Mouse (Mus musculus) ES-E14 (cell line): ENCODE results near the gene Cdnf. TPM values are rescaled to one million over a fixed set of nuclear protein-coding genes. Genes with fewer than 3 reads are reported as not detected.

ENCODE experiments used
- DNase-seq: peaks from one replicate; pipeline ENCODE4 v3.0.0-alpha.2; 2013; ENCODE audit warnings: low read depth, low spot score
- H3K27ac ChIP-seq: 2 replicates; pipeline ENCODE4 v1.5.1; 2012; ENCODE audit warnings: low read depth, mild to moderate bottlenecking, low read length, moderate library complexity, mixed read lengths; ENCODE audit not compliant: poor library complexity, insufficient read depth, severe bottlenecking
- H3K36me3 ChIP-seq: 2 replicates; pipeline ENCODE4 v1.6.1; 2012; ENCODE audit warnings: mild to moderate bottlenecking, low read length, moderate library complexity, mixed read lengths; ENCODE audit not compliant: control insufficient read depth, poor library complexity, insufficient read depth, severe bottlenecking
- H3K4me1 ChIP-seq, 2 experiments: fragments of 150-350 bp in 1 of 2; sonication (generic) in 1 of 2; 2 replicates each; pipeline ENCODE4 v1.6.1; 2012; ENCODE audit warnings: low read length in 2 of 2, mild to moderate bottlenecking in 1 of 2, mixed read lengths in 1 of 2; ENCODE audit not compliant: control insufficient read depth in 2 of 2, insufficient read depth in 2 of 2, poor library complexity in 1 of 2
- H3K4me3 ChIP-seq, 2 experiments: fragments of 150-350 bp in 1 of 2; sonication (generic) in 1 of 2; 2 replicates each; pipeline ENCODE4 v1.5.1; 2012; ENCODE audit warnings: low read length in 2 of 2, low read depth in 1 of 2, mild to moderate bottlenecking in 1 of 2, mixed read lengths in 1 of 2; ENCODE audit not compliant: insufficient read depth in 1 of 2, poor library complexity in 1 of 2, severe bottlenecking in 1 of 2
- H3K9ac ChIP-seq: 2 replicates; pipeline ENCODE4 v1.6.1; 2012; ENCODE audit warnings: low read depth, mild to moderate bottlenecking, low read length, mixed read lengths; ENCODE audit not compliant: poor library complexity, insufficient read depth, severe bottlenecking
- H3K9me3 ChIP-seq: fragments of 150-350 bp; sonication (generic); 2 replicates; pipeline ENCODE4 v1.6.1; 2012; ENCODE audit warnings: low read depth, mild to moderate bottlenecking, low read length; ENCODE audit not compliant: control insufficient read depth, insufficient read depth
- CHD2 ChIP-seq: IDR thresholded peaks from 2 replicates; pipeline ENCODE4 v1.6.1; 2014; ENCODE audit warnings: mild to moderate bottlenecking, low read depth, low read length, inconsistent platforms
- HCFC1 ChIP-seq: IDR thresholded peaks from 2 replicates; pipeline ENCODE4 v1.6.1; 2012; ENCODE audit warnings: low read length, inconsistent platforms, borderline replicate concordance; ENCODE audit not compliant: insufficient read depth
- MAFK ChIP-seq: IDR thresholded peaks from 2 replicates; pipeline ENCODE4 v1.6.1; 2014; ENCODE audit warnings: mild to moderate bottlenecking, low read depth, low read length, inconsistent platforms; ENCODE audit not compliant: insufficient read depth
- ZC3H11A ChIP-seq: IDR thresholded peaks from 2 replicates; pipeline ENCODE4 v1.6.1; 2012; ENCODE audit warnings: low read depth, mild to moderate bottlenecking, inconsistent platforms, low read length, borderline replicate concordance
- ZNF384 ChIP-seq: IDR thresholded peaks from 2 replicates; pipeline ENCODE4 v1.6.1; 2012; ENCODE audit warnings: low read depth, low read length, inconsistent platforms
- in situ Hi-C, 2 experiments: fragments of 600-800 bp; cut with MboI; formaldehyde crosslinking; loops; one replicate each; pipeline ENCODE4 v1.15.1; 2025; ENCODE audit warnings: low sequenced_read_pairs in 2 of 2, inconsistent platforms in 1 of 2; ENCODE audit not compliant: unreplicated experiment in 2 of 2
- total RNA-seq: library from RNA; depleted of rRNA; stranded (reverse); fragments of 300-350 nt; gene quantifications from 2 replicates; pipeline ENCODE4 v1.2.3, GENCODE M21; 2012; rRNA removed

Gene Cdnf
- 0.48 and 0.58 TPM in 2 replicates for total RNA-seq

DNA sequence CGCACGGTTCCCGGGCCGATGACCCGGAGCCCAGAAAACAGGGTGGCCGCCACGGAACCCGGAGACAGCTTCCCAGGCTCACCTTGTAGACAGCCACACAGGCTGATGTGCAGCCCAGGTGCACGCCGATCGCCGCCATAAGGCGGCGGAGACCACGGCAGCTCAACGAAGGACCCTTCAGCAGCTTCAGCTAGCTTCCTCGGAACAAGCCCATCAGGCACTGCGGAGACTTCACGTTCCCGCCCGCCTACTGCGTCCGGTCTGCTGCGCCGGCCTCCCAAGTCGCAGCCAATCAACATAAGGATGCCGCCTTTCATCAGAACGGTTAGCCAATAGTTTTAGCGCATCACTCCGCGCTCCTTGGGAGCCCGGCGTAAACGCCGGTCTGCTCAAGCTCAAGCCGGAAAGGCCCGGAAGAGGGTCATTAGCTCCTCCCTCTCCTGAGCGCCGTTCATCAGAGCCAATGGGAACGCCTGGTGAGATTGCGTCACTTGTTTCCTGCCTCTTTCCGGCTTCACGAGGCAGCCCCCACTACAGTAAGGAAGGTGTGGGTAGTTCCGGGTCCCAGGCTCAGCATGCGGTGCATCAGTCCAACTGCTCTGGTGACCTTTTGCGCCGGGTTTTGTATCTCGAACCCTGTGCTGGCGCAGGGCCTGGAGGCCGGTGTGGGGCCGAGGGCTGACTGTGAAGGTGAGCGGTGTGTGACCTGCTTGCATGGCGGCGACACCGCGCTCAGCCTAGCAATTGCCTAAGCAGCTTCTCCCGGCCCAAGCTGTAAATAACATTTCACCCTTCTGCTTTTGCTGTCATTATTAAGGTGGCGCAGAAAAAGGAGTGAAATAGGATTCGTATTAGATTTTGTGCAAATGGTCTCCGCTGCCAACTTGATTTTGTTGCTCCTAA is at the start of gene Cdnf, which contains the start of the genes Gm45902 and Hspa14:
TSS of gene Cdnf (plus strand) at position 479 of the 903 bp plus-strand sequence.
TSS of gene Gm45902 (minus strand) at position 239 of the 903 bp plus-strand sequence.
TSS of gene Hspa14 (minus strand) at position 263 of the 903 bp plus-strand sequence.
- Histone ChIP-seq H3K36me3 (peaks cover 18% of the 10 kb centered on the region), H3K9ac (peak within 1 kb of the TSS; percentile 90), H3K9me3 (no peaks in the 10 kb centered on the region), H3K4me1 (peaks cover 2 to 4% of the 10 kb centered on the region in 2 experiments; a peak in 1 of 4 replicates), H3K4me3 (peak within 1 kb of the TSS; percentile 85 to 96), H3K27ac (peak within 1 kb of the TSS; percentile 62)
- peak; percentile 97 for DNase-seq
- no peak for TF ChIP-seq ZNF384
- peak; percentile 75; the same call in 1 of the 2 replicates for TF ChIP-seq CHD2
- TF ChIP-seq HCFC1: 0 out of 2 replicates have a peak, but pooled peaks have one; percentile 12
- in situ Hi-C loops: no loop called here

DNA sequence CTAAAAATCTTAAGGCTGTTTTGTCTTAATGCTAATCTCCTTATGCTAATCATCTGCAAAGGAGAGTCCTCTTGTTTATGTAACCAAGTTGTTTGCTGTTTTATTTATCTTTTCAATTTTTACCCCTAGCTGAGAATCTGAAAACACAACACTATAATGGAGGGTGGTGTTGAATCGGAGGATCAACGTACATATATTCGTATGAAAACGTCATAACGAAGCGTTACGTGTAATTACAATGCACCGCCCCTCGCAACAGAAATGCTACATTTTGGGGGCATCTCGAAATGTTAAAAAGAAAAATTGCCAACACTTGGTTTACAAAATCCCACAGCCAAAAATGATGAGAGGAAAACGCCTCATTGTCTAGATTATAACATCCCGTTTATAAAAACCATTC is 38.9 kb upstream of the Cdnf start:
- H3K27ac ChIP-seq: no peak overlapping the region; the same call in 1 of the 2 replicates
- H3K9me3 ChIP-seq: no peaks in the 10 kb centered on the region
- DNase-seq: no peak
- peak overlapping the region; percentile 89 for H3K9ac ChIP-seq
- H3K4me1 ChIP-seq: peaks cover 0 to 2% of the 10 kb centered on the region in 2 experiments; a peak in 2 of 4 replicates
- peaks cover 9% of the 10 kb centered on the region for H3K36me3 ChIP-seq
- in situ Hi-C loops: no loop called here
- peak overlapping the region; percentile 94 to 98 for H3K4me3 ChIP-seq
- TF ChIP-seq ZC3H11A: no peak
- TF ChIP-seq HCFC1: no peak
- no peak for TF ChIP-seq CHD2
- TF ChIP-seq MAFK: no peak
- no peak for TF ChIP-seq ZNF384

GRCm38 (mm10) chr2:3474361-3474805 is 38.4 kb upstream of the Cdnf start:
- peak overlapping the region; percentile 94 to 98 for H3K4me3 ChIP-seq
- peaks cover 0 to 2% of the 10 kb centered on the region in 2 experiments; a peak in 2 of 4 replicates for H3K4me1 ChIP-seq
- peak; percentile 56 for DNase-seq
- in situ Hi-C loops: no loop called here
- peaks cover 6% of the 10 kb centered on the region for H3K36me3 ChIP-seq
- H3K9ac ChIP-seq: peak overlapping the region; percentile 89
- H3K9me3 ChIP-seq: no peaks in the 10 kb centered on the region
- TF ChIP-seq ZC3H11A: no peak
- no peak for TF ChIP-seq ZNF384
- TF ChIP-seq CHD2: no peak
- TF ChIP-seq HCFC1: no peak
- TF ChIP-seq MAFK: no peak
- H3K27ac ChIP-seq: peak overlapping the region; percentile 72

- peaks cover 6% of the 10 kb centered on the region; the same call in 1 of the 2 replicates for H3K36me3 ChIP-seq
- no peaks in the 10 kb centered on the region for H3K9me3 ChIP-seq
- no peak for TF ChIP-seq HCFC1
- no peak for TF ChIP-seq ZC3H11A
- TF ChIP-seq MAFK: no peak
- H3K4me3 ChIP-seq: peak within 1 kb of the TSS; percentile 94 to 98
- H3K9ac ChIP-seq: peak within 1 kb of the TSS; percentile 89
- in situ Hi-C loops: no loop called here
- peak within 1 kb of the TSS; percentile 72 for H3K27ac ChIP-seq
- peaks cover 0 to 2% of the 10 kb centered on the region in 2 experiments; a peak in 2 of 4 replicates for H3K4me1 ChIP-seq
- peak; percentile 83 for DNase-seq
Observed at GRCm38 (mm10) chr2:3474861-3475283, 38.0 kb upstream of the Cdnf start, which contains the start of gene Suv39h2. Gene Suv39h2 (minus strand): TSS chr2:3475031.
